Mouse (Mus musculus) heart, embryonic 11.5 days (tissue): ENCODE measurements around the gene Kcnj14. TPM values are rescaled to one million over a fixed set of nuclear protein-coding genes. Genes with fewer than 3 reads are reported as not detected.

Experiments
- ATAC-seq: fragments of 200-750 bp; cut with Nextera tagmentation; replicated peaks from 2 replicates; pipeline ENCODE4 v1.8.0; 2017; ENCODE audit warnings: moderate library complexity; ENCODE audit not compliant: insufficient number of reproducible peaks, low FRiP score, low TSS enrichment
- H3K27ac ChIP-seq: fragments of 300-500 bp; sonication (generic); 2 replicates; pipeline ENCODE4 v1.5.1; 2014; ENCODE audit warnings: mild to moderate bottlenecking, low read depth, low read length
- H3K27me3 ChIP-seq: fragments of 300-500 bp; sonication (generic); 2 replicates; pipeline ENCODE4 v1.6.1; 2014; ENCODE audit warnings: mild to moderate bottlenecking, low read length, mixed read lengths; ENCODE audit not compliant: control insufficient read depth, insufficient read depth
- H3K36me3 ChIP-seq: fragments of 300-500 bp; sonication (generic); 2 replicates; pipeline ENCODE4 v1.6.1; 2014; ENCODE audit warnings: mild to moderate bottlenecking, low read length, moderate library complexity, mixed read lengths; ENCODE audit not compliant: control insufficient read depth, insufficient read depth
- H3K4me1 ChIP-seq: fragments of 300-500 bp; sonication (generic); 2 replicates; pipeline ENCODE4 v1.6.1; 2014; ENCODE audit warnings: low read length; ENCODE audit not compliant: control insufficient read depth, insufficient read depth
- H3K4me2 ChIP-seq: fragments of 300-500 bp; sonication (generic); 2 replicates; pipeline ENCODE4 v1.6.1; 2014; ENCODE audit warnings: mild to moderate bottlenecking, moderate library complexity
- H3K4me3 ChIP-seq: fragments of 300-500 bp; sonication (generic); 2 replicates; pipeline ENCODE4 v1.5.1; 2014; ENCODE audit warnings: low read depth, low read length
- H3K9ac ChIP-seq: fragments of 300-500 bp; sonication (generic); 2 replicates; pipeline ENCODE4 v1.6.1; 2014; ENCODE audit warnings: mild to moderate bottlenecking, low read depth, low read length, moderate library complexity
- H3K9me3 ChIP-seq: fragments of 300-500 bp; sonication (generic); replicated peaks from 2 replicates; pipeline ENCODE4 v1.6.1; 2016; ENCODE audit warnings: low read length; ENCODE audit not compliant: control insufficient read depth
- WGBS: fragments of 180-500 bp; shearing (Covaris S2); extraction: QIAGEN DNeasy Blood & Tissue Kit; methylation state at CpG from one replicate; pipeline ENCODE4 v1.1.7; 2014; ENCODE audit not compliant: insufficient replicate concordance; 5-methylcytosine and 5-hydroxymethylcytosine counted together
- polyA plus RNA-seq: library from polyadenylated mRNA; unstranded; fragments of >200 nt; fragmentation: Nextera tagmentation; extraction: Ambion mirVana; gene quantifications from 2 replicates; pipeline ENCODE4 v1.2.1, GENCODE M21; 2014

Gene Kcnj14
- polyA plus RNA-seq, 1 experiment from 2014 or later, result 1.0 TPM

DNA sequence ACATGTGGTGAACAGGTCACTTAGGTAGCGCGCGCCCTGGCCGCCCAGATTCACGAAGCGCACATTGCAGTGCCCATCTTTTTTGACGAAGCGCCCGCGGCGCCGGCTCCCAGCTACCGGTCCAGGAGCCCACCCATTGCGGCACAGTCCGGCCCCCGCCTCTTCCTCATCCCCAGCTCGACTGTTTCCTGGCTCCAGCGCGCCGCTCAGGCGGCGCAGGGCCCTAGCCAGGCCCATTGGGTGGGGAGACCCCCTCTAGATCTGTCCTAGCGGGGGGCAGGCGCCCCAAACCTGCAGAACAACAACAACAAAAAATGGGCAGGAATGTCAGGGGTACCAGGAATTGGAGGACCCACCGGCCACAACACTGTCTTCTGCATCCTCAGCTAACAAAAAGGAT lies 4.7 kb downstream of the Kcnj14 start:
- Histone ChIP-seq H3K27ac (no peak overlapping the region), H3K27me3 (peaks cover 8% of the 10 kb centered on the region), H3K9ac (0 out of 2 replicates have a peak overlapping the region, but pooled peaks have one; percentile 22), H3K4me2 (peak overlapping the region; percentile 55), H3K4me1 (peaks cover 6% of the 10 kb centered on the region), H3K36me3 (no peaks in the 10 kb centered on the region; the same call in 1 of the 2 replicates), H3K9me3 (no peaks in the 10 kb centered on the region), H3K4me3 (peak overlapping the region; percentile 12; the same call in 1 of the 2 replicates)
- 5% methylated on average over 25 of the region's 25 CpGs for WGBS
- ATAC-seq, result no peak

DNA sequence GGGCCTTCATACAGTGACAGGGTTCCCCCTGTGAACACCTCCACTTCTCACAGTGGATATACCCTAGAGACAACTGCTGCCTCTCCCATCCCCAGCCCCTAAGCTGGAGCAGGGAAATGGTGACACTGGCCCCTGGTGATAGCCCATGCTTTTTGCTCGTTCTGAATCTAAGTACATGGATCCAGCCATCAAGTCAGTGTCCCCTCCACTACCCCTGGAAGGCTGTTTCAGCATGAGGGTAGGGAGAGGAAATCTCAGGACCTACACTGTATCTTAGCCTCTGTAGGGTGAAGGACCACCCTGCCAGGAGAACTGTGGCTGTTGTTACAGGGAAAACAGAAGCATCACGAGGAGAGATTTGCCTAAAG lies 8.6 kb downstream of the Kcnj14 start:
- Histone ChIP-seq H3K4me2 (no peak overlapping the region), H3K27me3 (peaks cover 8% of the 10 kb centered on the region), H3K36me3 (peaks cover 17% of the 10 kb centered on the region), H3K4me1 (peaks cover 22% of the 10 kb centered on the region), H3K9ac (no peak overlapping the region), H3K4me3 (no peak overlapping the region), H3K9me3 (no peaks in the 10 kb centered on the region), H3K27ac (no peak overlapping the region)
- ATAC-seq, result no peak
- WGBS, result 53% methylated on average over 2 of the region's 2 CpGs

DNA sequence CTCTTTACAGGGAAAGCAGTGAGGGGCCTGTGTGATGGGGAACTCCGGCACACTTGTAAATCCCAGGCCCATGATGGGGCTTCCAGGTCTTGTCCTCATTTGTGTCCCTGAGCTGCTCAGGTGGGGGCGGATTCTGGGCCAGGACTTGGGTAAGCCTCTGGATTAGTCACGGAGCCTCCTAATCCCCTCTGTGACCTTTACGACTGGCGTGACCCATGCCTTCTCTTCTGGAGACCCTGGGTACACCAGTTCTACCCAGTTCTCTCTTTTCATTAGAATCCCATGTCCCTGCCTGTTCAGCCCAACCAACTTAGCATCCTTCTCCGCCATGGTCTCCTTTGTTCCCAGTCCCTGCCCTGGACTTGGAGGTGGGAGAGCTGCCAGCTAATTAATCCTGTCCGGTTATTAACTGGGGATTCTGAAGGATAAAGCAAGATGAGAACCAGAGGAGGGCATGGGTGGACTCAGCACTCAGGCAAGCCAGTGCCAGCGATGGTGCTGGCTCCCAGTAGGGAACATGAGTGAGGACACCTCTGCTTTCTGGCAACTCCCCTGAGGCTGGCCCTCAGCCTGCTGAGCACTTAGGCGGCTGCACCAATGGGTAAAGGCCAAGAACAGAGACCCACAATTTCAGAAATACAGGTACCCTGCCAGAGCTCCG lies 9.1 kb downstream of the Kcnj14 start:
- ATAC-seq, result no peak
- 55% methylated on average over 10 of the region's 10 CpGs for WGBS
- Histone ChIP-seq H3K27ac (no peak overlapping the region), H3K9ac (no peak overlapping the region), H3K4me3 (no peak overlapping the region), H3K9me3 (no peaks in the 10 kb centered on the region), H3K4me1 (peaks cover 22% of the 10 kb centered on the region), H3K36me3 (peaks cover 22% of the 10 kb centered on the region), H3K27me3 (peaks cover 8% of the 10 kb centered on the region), H3K4me2 (no peak overlapping the region)

DNA sequence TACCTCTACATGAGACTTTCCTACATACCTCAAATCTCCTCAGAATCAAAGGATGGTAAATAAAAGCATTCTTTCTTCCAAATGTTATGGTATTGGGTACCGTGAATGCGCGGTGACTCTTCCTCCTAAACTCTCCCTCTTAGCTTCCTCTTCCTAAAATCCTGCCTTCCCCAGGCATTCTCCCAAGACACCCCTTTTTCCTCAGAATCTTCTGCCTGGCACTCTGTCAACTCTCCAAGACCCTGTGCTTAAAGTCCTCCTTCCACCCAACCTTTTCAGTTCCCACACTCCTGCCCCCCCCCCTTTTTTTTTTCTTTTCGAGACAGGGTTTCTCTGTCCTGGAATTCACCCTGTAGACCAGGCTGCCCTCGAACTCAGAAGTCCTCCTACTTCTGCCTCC lies 9.7 kb downstream of the Kcnj14 start:
- H3K36me3 ChIP-seq, result peaks cover 28% of the 10 kb centered on the region
- H3K9ac ChIP-seq, result no peak overlapping the region
- 14% methylated on average over 5 of the region's 5 CpGs for WGBS
- H3K4me3 ChIP-seq, result peak overlapping the region; percentile 94
- peaks cover 21% of the 10 kb centered on the region for H3K4me1 ChIP-seq
- H3K4me2 ChIP-seq, result peak overlapping the region; percentile 57
- no peak overlapping the region for H3K27ac ChIP-seq
- peaks cover 8% of the 10 kb centered on the region for H3K27me3 ChIP-seq
- no peaks in the 10 kb centered on the region for H3K9me3 ChIP-seq
- no peak for ATAC-seq

DNA sequence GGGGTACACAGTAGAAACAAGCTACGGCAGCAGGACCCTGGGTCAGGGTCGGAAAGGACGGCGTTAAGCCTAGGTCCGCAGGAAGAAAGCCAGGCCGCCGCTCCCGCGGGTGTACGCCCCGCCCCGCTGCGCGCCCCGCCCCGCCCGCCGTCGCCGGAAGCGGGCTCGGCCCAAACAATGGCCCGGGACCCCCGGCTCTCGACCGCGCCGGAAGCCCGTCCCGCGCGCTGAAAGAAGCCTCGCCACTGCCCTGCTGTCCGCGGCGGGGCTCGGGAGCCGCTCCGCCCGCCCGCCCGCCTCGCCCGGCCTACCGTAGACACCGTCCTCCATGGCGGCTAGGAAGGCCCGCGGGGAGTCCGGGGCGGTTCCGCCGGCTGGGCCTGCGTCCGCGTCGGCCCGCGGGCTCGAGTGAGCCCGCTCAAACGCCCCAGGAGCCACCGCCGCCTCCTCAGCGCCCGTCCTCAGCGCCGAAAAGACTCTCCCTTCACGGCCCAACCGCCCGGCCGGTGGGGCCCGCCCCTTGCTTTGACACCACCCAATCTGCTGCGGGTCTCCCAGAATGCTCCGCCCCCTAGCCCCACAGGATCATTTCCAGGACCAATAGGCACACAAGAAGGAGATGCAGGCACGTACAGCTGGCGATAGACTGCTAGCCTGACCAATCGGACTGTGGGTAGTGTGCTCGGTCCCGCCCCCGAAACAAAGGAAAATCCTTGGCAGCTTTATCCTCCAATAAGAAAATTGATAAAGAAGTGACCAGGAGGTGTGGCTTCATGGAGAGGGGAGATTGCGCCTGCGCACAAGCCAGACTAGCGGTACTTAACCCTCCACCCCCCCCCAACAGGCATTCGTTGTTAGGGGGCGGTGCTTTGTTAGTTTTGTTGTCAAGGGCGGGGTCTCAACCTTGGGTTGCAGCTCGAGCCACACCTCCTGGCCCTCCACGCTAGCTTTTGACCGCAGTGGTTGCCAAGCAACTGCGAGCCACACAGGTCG lies 10.5 kb downstream of the Kcnj14 start, which contains the start of gene Cyth2:
Cyth2 (minus strand) TSS at position 795 of the 993 bp plus-strand sequence.
- H3K4me2 ChIP-seq, result peak within 1 kb of the TSS; percentile 78
- peak within 1 kb of the TSS; percentile 100 for H3K9ac ChIP-seq
- H3K36me3 ChIP-seq, result peaks cover 35% of the 10 kb centered on the region
- no peaks in the 10 kb centered on the region for H3K9me3 ChIP-seq
- under 1% methylated on average over 87 of the region's 92 CpGs for WGBS
- H3K27me3 ChIP-seq, result peaks cover 7% of the 10 kb centered on the region
- H3K4me1 ChIP-seq, result peaks cover 20% of the 10 kb centered on the region
- H3K4me3 ChIP-seq, result peak within 1 kb of the TSS; percentile 94
- peak; percentile 98 for ATAC-seq
- H3K27ac ChIP-seq, result peak within 1 kb of the TSS; percentile 100

DNA sequence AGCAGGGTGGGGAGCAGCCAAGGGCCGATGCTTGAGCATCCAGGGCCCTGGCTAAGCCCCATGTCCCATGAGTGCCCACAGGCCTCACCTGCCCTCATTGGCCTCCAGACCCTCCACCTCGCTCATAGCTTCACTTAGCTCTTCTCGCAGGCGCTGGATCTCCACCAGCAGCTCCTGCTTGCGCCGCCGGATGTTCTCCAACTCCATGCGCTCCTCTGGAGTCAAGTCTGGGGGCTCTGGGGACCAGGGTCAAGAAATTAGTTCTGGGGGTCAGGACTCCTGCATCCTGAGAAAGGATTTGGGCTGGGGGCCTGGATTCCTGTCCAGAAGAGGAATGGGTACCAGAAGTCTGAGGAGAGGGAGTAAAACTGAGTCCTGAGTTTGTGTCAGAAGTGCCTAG lies 11.7 kb downstream of the Kcnj14 start:
- Histone ChIP-seq H3K27ac (no peak overlapping the region), H3K4me1 (peaks cover 20% of the 10 kb centered on the region), H3K9ac (peak overlapping the region; percentile 100), H3K36me3 (peaks cover 45% of the 10 kb centered on the region), H3K9me3 (no peaks in the 10 kb centered on the region), H3K4me3 (peak overlapping the region; percentile 94), H3K4me2 (peak overlapping the region; percentile 78), H3K27me3 (no peaks in the 10 kb centered on the region)
- 86% methylated on average over 8 of the region's 8 CpGs for WGBS
- ATAC-seq, result no peak

DNA sequence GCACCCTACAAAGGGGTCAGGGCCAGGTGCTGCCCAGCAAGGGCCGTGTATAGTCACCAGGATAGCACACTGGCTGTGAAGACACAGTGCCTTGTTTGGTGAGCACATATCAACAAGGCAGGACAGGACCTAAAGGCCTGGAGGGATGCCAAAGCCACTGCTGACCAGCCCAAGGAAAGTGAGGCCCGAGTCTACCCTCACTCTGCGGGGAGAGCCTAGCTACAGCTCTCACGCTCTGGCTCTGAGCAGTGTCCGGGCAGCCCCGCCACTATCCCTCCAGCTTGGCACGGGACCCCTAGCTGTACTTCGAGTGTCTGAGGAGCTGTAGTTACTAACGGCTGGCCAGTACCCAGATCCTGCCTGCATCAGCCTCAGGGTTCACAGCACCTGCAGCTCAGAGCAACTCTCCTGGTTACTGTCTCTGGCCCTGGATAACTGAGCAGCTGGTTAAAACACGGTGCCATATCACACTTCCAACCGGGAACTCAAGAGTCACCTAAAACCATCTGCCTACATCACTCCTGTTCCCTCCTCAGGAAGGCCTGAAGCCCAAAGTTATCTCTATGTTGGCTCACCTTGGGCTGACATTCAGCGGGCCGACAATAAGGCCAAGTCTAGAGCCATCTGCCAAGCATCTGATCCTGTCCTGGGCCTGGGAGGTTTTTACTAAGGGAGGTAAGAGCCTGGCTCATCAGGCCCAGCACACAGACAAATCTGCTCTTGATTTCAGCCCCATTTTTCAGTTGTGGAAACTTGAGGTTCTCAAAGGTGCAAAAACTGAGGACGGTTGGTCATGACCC lies 15.1 kb downstream of the Kcnj14 start:
- H3K9ac ChIP-seq, result no peak overlapping the region
- ATAC-seq, result no peak
- peaks cover 54% of the 10 kb centered on the region for H3K36me3 ChIP-seq

DNA sequence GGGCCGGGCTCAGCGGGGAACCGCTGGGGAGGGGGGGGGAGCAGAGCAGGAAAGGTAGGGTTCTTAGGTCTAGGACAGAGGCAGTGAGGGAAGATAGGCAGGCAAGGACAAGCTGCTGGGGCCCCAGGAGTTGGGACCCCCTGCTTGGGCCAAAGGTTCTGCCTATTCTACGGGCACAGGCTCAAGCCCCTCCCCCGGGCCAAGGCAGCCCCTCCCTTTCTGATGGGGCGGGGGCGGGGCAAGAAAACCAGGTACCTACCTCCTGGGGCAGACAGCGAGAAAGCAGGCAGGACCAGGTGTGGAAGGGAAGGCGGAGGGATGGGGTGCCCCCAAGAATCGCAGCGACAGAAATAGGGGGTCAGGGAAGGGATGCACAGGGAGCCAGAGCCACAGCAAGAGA lies 16.1 kb downstream of the Kcnj14 start:
- ATAC-seq, result no peak
- Histone ChIP-seq H3K27ac (no peak overlapping the region), H3K36me3 (peaks cover 54% of the 10 kb centered on the region), H3K4me1 (peaks cover 15% of the 10 kb centered on the region), H3K4me3 (no peak overlapping the region), H3K27me3 (no peaks in the 10 kb centered on the region), H3K9ac (no peak overlapping the region), H3K4me2 (no peak overlapping the region), H3K9me3 (no peaks in the 10 kb centered on the region)
- WGBS, result 49% methylated on average over 10 of the region's 11 CpGs

More for the DNA sequence above, 15.1 kb downstream of the Kcnj14 start:
- no peak overlapping the region for H3K4me2 ChIP-seq
- H3K4me1 ChIP-seq, result peaks cover 15% of the 10 kb centered on the region
- no peaks in the 10 kb centered on the region for H3K9me3 ChIP-seq
- no peaks in the 10 kb centered on the region for H3K27me3 ChIP-seq
- no peak overlapping the region for H3K27ac ChIP-seq
- WGBS, result 84% methylated on average over 14 of the region's 14 CpGs
- no peak overlapping the region for H3K4me3 ChIP-seq
